Mouse (Mus musculus) MEL (cell line): ENCODE data around the gene Eftud2. TPM values are rescaled to one million over a fixed set of nuclear protein-coding genes. Genes with fewer than 3 reads are reported as not detected.

Source experiments
- DNase-seq: peaks from one replicate; pipeline ENCODE4 v3.0.0; 2011; ENCODE audit warnings: low read depth, low spot score
- H3K27ac ChIP-seq: 2 replicates; pipeline ENCODE4 v1.5.1; 2012; ENCODE audit warnings: low read depth, mild to moderate bottlenecking, control low read depth, low read length, moderate library complexity; ENCODE audit not compliant: control insufficient read depth
- H3K27me3 ChIP-seq, 2 experiments: fragments of 150-350 bp in 1 of 2; sonication (generic) in 1 of 2; 2 replicates each; pipeline ENCODE4 v1.6.1; 2012; ENCODE audit warnings: low read length in 2 of 2, mild to moderate bottlenecking in 2 of 2, improper control_type of control experiment in 1 of 2, moderate library complexity in 1 of 2; ENCODE audit not compliant: insufficient read depth in 2 of 2, control insufficient read depth in 1 of 2
- H3K36me3 ChIP-seq, 2 experiments: 2 replicates each; pipeline ENCODE4 v1.6.1; 2012 to 2014; ENCODE audit warnings: low read length in 2 of 2, improper control_type of control experiment in 1 of 2, inconsistent platforms in 1 of 2, mild to moderate bottlenecking in 1 of 2; ENCODE audit not compliant: insufficient read depth in 2 of 2, control insufficient read depth in 1 of 2
- H3K4me1 ChIP-seq, 2 experiments: fragments of 150-350 bp in 1 of 2; sonication (generic) in 1 of 2; 2 replicates each; pipeline ENCODE4 v1.6.1; 2012; ENCODE audit warnings: low read length in 2 of 2, improper control_type of control experiment in 1 of 2, mild to moderate bottlenecking in 1 of 2; ENCODE audit not compliant: insufficient read depth in 2 of 2, control insufficient read depth in 1 of 2
- H3K4me3 ChIP-seq, 2 experiments: fragments of 150-350 bp in 1 of 2; sonication (generic) in 1 of 2; 2 replicates each; pipeline ENCODE4 v1.5.1; 2012; ENCODE audit warnings: low read depth in 2 of 2, low read length in 2 of 2, mild to moderate bottlenecking in 2 of 2, moderate library complexity in 2 of 2, control low read depth in 1 of 2, improper control_type of control experiment in 1 of 2; ENCODE audit not compliant: control insufficient read depth in 1 of 2, insufficient read depth in 1 of 2
- H3K79me2 ChIP-seq: 2 replicates; pipeline ENCODE4 v1.6.1; 2012; ENCODE audit warnings: mild to moderate bottlenecking, low read length, moderate library complexity; ENCODE audit not compliant: control insufficient read depth, poor library complexity, insufficient read depth
- H3K9ac ChIP-seq: 2 replicates; pipeline ENCODE4 v1.6.1; 2012; ENCODE audit warnings: low read depth, mild to moderate bottlenecking, control low read depth, low read length, moderate library complexity; ENCODE audit not compliant: control insufficient read depth, poor library complexity, severe bottlenecking
- H3K9me3 ChIP-seq: fragments of 150-350 bp; sonication (generic); replicated peaks from 2 replicates; pipeline ENCODE4 v1.6.1; 2012; ENCODE audit warnings: mild to moderate bottlenecking, low read length, improper control_type of control experiment, moderate library complexity; ENCODE audit not compliant: insufficient read depth
- CHD1 ChIP-seq: IDR thresholded peaks from 2 replicates; pipeline ENCODE4 v1.6.1; 2012; ENCODE audit warnings: low read depth, mild to moderate bottlenecking, inconsistent platforms, low read length, improper control_type of control experiment
- CHD2 ChIP-seq: IDR thresholded peaks from 2 replicates; pipeline ENCODE4 v1.6.1; 2011; ENCODE audit warnings: low read length, improper control_type of control experiment
- CTCF ChIP-seq, 3 experiments: IDR thresholded peaks in 2 of 3; conservative IDR thresholded peaks in 1 of 3; 2 replicates each; pipeline ENCODE4 v1.5.1; 2011 to 2012; ENCODE audit warnings: low read length in 3 of 3, low read depth in 2 of 3, mild to moderate bottlenecking in 2 of 3, improper control_type of control experiment in 1 of 3, inconsistent platforms in 1 of 3, mixed read lengths in 1 of 3, moderate library complexity in 1 of 3; ENCODE audit not compliant: control insufficient read depth in 1 of 3, insufficient read depth in 1 of 3, poor library complexity in 1 of 3, severe bottlenecking in 1 of 3
- EP300 ChIP-seq, 2 experiments: IDR thresholded peaks; 2 replicates each; pipeline ENCODE4 v1.6.1; 2011; ENCODE audit warnings: improper control_type of control experiment in 2 of 2, low read length in 2 of 2, low read depth in 1 of 2, mild to moderate bottlenecking in 1 of 2
- GABPA ChIP-seq: IDR thresholded peaks from 2 replicates; pipeline ENCODE4 v1.6.1; 2012; ENCODE audit warnings: low read depth, mild to moderate bottlenecking, inconsistent platforms, low read length, improper control_type of control experiment, moderate library complexity
- GATA1 ChIP-seq: IDR thresholded peaks from 2 replicates; pipeline ENCODE4 v1.6.1; 2011; ENCODE audit warnings: low read depth, low read length, improper control_type of control experiment
- HCFC1 ChIP-seq: IDR thresholded peaks from 2 replicates; pipeline ENCODE4 v1.6.1; 2012; ENCODE audit warnings: low read depth, mild to moderate bottlenecking, inconsistent platforms, low read length, improper control_type of control experiment, moderate library complexity
- KAT2A ChIP-seq: conservative IDR thresholded peaks from 2 replicates; pipeline ENCODE4 v1.6.1; 2012; ENCODE audit warnings: low read depth, low read length, improper control_type of control experiment, inconsistent platforms
- MAFK ChIP-seq: IDR thresholded peaks from 2 replicates; pipeline ENCODE4 v1.6.1; 2011; ENCODE audit warnings: low read depth, mild to moderate bottlenecking, low read length, improper control_type of control experiment, borderline replicate concordance
- MAX ChIP-seq: IDR thresholded peaks from 2 replicates; pipeline ENCODE4 v1.6.1; 2011; ENCODE audit warnings: low read length, improper control_type of control experiment
- MAZ ChIP-seq: IDR thresholded peaks from 2 replicates; pipeline ENCODE4 v1.6.1; 2012; ENCODE audit warnings: low read depth, mild to moderate bottlenecking, inconsistent platforms, low read length, improper control_type of control experiment
- MEF2A ChIP-seq: IDR thresholded peaks from 2 replicates; pipeline ENCODE4 v1.6.1; 2014; ENCODE audit warnings: low read depth, mild to moderate bottlenecking, inconsistent platforms, low read length, improper control_type of control experiment; ENCODE audit not compliant: poor library complexity, insufficient replicate concordance, severe bottlenecking; ENCODE audit errors: extremely low read depth
- MXI1 ChIP-seq: IDR thresholded peaks from 2 replicates; pipeline ENCODE4 v1.6.1; 2011; ENCODE audit warnings: mild to moderate bottlenecking, low read depth, low read length, improper control_type of control experiment
- MYC ChIP-seq: IDR thresholded peaks from 2 replicates; pipeline ENCODE4 v1.6.1; 2011; ENCODE audit warnings: low read depth, mild to moderate bottlenecking, low read length, improper control_type of control experiment, moderate library complexity
- NELFE ChIP-seq: IDR thresholded peaks from 2 replicates; pipeline ENCODE4 v1.6.1; 2011; ENCODE audit warnings: low read depth, low read length, improper control_type of control experiment
- NRF1 ChIP-seq: IDR thresholded peaks from 2 replicates; pipeline ENCODE4 v1.6.1; 2014; ENCODE audit warnings: low read depth, mild to moderate bottlenecking, inconsistent platforms, low read length, improper control_type of control experiment, moderate library complexity; ENCODE audit not compliant: poor library complexity, insufficient read depth, severe bottlenecking
- POLR2A ChIP-seq, 2 experiments: IDR thresholded peaks; 2 replicates each; pipeline ENCODE4 v1.6.1; 2011 to 2012; ENCODE audit warnings: low read length in 2 of 2, mild to moderate bottlenecking in 2 of 2, control low read depth in 1 of 2, improper control_type of control experiment in 1 of 2, low read depth in 1 of 2, moderate library complexity in 1 of 2; ENCODE audit not compliant: control insufficient read depth in 1 of 2, insufficient read depth in 1 of 2, poor library complexity in 1 of 2
- POLR2AphosphoS5 ChIP-seq: IDR thresholded peaks from 2 replicates; pipeline ENCODE4 v1.6.1; 2012; ENCODE audit warnings: low read depth, borderline replicate concordance, mild to moderate bottlenecking, inconsistent platforms, low read length, moderate library complexity, mixed read lengths
- RAD21 ChIP-seq: IDR thresholded peaks from 2 replicates; pipeline ENCODE4 v1.6.1; 2011; ENCODE audit warnings: mild to moderate bottlenecking, low read depth, low read length, improper control_type of control experiment
- RCOR1 ChIP-seq: IDR thresholded peaks from 2 replicates; pipeline ENCODE4 v1.6.1; 2012; ENCODE audit warnings: low read depth, mild to moderate bottlenecking, inconsistent platforms, low read length, improper control_type of control experiment
- SIN3A ChIP-seq: IDR thresholded peaks from 2 replicates; pipeline ENCODE4 v1.6.1; 2012; ENCODE audit warnings: low read length, improper control_type of control experiment, inconsistent platforms
- SMC3 ChIP-seq: IDR thresholded peaks from 2 replicates; pipeline ENCODE4 v1.6.1; 2011; ENCODE audit warnings: low read depth, low read length, improper control_type of control experiment
- TAL1 ChIP-seq: IDR thresholded peaks from 2 replicates; pipeline ENCODE4 v1.6.1; 2012; ENCODE audit warnings: mild to moderate bottlenecking, inconsistent platforms, low read length, moderate library complexity, mixed read lengths
- TCF12 ChIP-seq: IDR thresholded peaks from 2 replicates; pipeline ENCODE4 v1.6.1; 2014; ENCODE audit warnings: low read depth, mild to moderate bottlenecking, inconsistent platforms, low read length, improper control_type of control experiment, moderate library complexity
- USF1 ChIP-seq: IDR thresholded peaks from 2 replicates; pipeline ENCODE4 v1.6.1; 2014; ENCODE audit warnings: low read depth, mild to moderate bottlenecking, inconsistent platforms, low read length, improper control_type of control experiment, moderate library complexity
- USF2 ChIP-seq, 2 experiments: IDR thresholded peaks; 2 replicates each; pipeline ENCODE4 v1.6.1; 2011 to 2012; ENCODE audit warnings: improper control_type of control experiment in 2 of 2, low read length in 2 of 2, borderline replicate concordance in 1 of 2, inconsistent platforms in 1 of 2, low read depth in 1 of 2, mild to moderate bottlenecking in 1 of 2; ENCODE audit not compliant: insufficient read depth in 1 of 2
- ZC3H11A ChIP-seq: IDR thresholded peaks from 2 replicates; pipeline ENCODE4 v1.6.1; 2012; ENCODE audit warnings: low read depth, mild to moderate bottlenecking, inconsistent platforms, low read length, improper control_type of control experiment
- ZKSCAN1 ChIP-seq: IDR thresholded peaks from 2 replicates; pipeline ENCODE4 v1.6.1; 2012; ENCODE audit warnings: low read depth, mild to moderate bottlenecking, inconsistent platforms, low read length, improper control_type of control experiment, moderate library complexity
- ZMIZ1 ChIP-seq: IDR thresholded peaks from 2 replicates; pipeline ENCODE4 v1.6.1; 2012; ENCODE audit warnings: low read depth, mild to moderate bottlenecking, inconsistent platforms, low read length, improper control_type of control experiment, moderate library complexity
- ZNF384 ChIP-seq: IDR thresholded peaks from 2 replicates; pipeline ENCODE4 v1.6.1; 2012; ENCODE audit warnings: low read depth, mild to moderate bottlenecking, inconsistent platforms, low read length, improper control_type of control experiment
- polyA plus RNA-seq, 2 experiments: library from polyadenylated mRNA; stranded (reverse) in 1 of 2; unstranded in 1 of 2; fragments of >175 nt in 1 of 2; fragments of >200 nt in 1 of 2; gene quantifications; 2 replicates each; pipeline versions ENCODE4 v1.2.1 to v1.2.4; 2012; ENCODE audit warnings: low replicate concordance in 2 of 2, low read depth in 1 of 2; ENCODE audit not compliant: insufficient read length in 2 of 2, insufficient read depth in 1 of 2, missing spikeins in 1 of 2
- total RNA-seq: library from RNA; depleted of rRNA; stranded (reverse); fragments of 300-350 nt; gene quantifications from 2 replicates; pipeline ENCODE4 v1.2.3, GENCODE M21; 2012

Eftud2 gene
- total and polyA plus RNA-seq, 3 experiments = 261 to 1,215 (median 424) TPM

- no peak overlapping the region for H3K9ac ChIP-seq
- H3K79me2 ChIP-seq = peaks cover 19% of the 10 kb centered on the region
- H3K4me3 ChIP-seq = no peak overlapping the region
- H3K36me3 ChIP-seq = peaks cover 8 to 21% of the 10 kb centered on the region in 2 experiments
- H3K27ac ChIP-seq = no peak overlapping the region
- peaks cover 0 to 6% of the 10 kb centered on the region in 2 experiments; a peak in 1 of 4 replicates for H3K4me1 ChIP-seq
- DNase-seq = no peak
- TF ChIP-seq ZNF384 (no peak), HCFC1 (no peak), RAD21 (no peak), NELFE (no peak), USF2 (IDR thresholded peaks at IDR 0.05; ENCODE audit: borderline replicate concordance in 1 of 2, insufficient read depth in 1 of 2, low read depth in 1 of 2, low read length in 2 of 2) (no peak), CHD2 (no peak), MAFK (no peak), NRF1 (no peak), KAT2A (no peak), RCOR1 (no peak), MEF2A (no peak), SMC3 (no peak), GABPA (no peak), TCF12 (no peak)
- TF ChIP-seq, all 39 proteins: peak for 0
- Histone ChIP-seq H3K27me3 (no peaks in the 10 kb centered on the region), H3K9me3 (no peaks in the 10 kb centered on the region)
Observed at GRCm38 (mm10) chr11:102874801-102875334, 5.9 kb downstream of the Eftud2 start.

GRCm38 (mm10) chr11:102864272-102864671 lies 16.5 kb downstream of the Eftud2 start:
- Histone ChIP-seq H3K36me3 (peaks cover 0 to 41% of the 10 kb centered on the region in 2 experiments; a peak in 2 of 4 replicates), H3K9me3 (no peaks in the 10 kb centered on the region), H3K4me1 (no peaks in the 10 kb centered on the region), H3K79me2 (0 out of 2 replicates have a peak, but pooled peaks cover 1% of the 10 kb centered on the region), H3K4me3 (no peak overlapping the region), H3K9ac (no peak overlapping the region), H3K27me3 (no peaks in the 10 kb centered on the region), H3K27ac (no peak overlapping the region)
- peak; percentile 80 for DNase-seq
- TF ChIP-seq CHD1 (no peak), ZNF384 (no peak), ZKSCAN1 (no peak), NELFE (no peak), SIN3A (no peak), TCF12 (no peak), SMC3 (peak; percentile 52), ZC3H11A (peak; percentile 1; the same call in 1 of the 2 replicates), HCFC1 (no peak), MXI1 (no peak), GATA1 (no peak), EP300 (IDR thresholded peaks at IDR 0.05; ENCODE audit: low read depth in 1 of 2, low read length in 2 of 2) (no peak), MAZ (no peak), POLR2A (IDR thresholded peaks at IDR 0.05; ENCODE audit: control insufficient read depth in 1 of 2, insufficient read depth in 1 of 2, low read depth in 1 of 2, low read length in 2 of 2, poor library complexity in 1 of 2) (no peak; a peak in 1 of 4 replicates), GABPA (no peak), MAFK (no peak), TAL1 (no peak), USF1 (no peak), POLR2AphosphoS5 (no peak), RAD21 (peak; percentile 28), CTCF (IDR thresholded peaks at IDR 0.05 in 2 of 3, conservative IDR thresholded peaks at IDR 0.05 in 1 of 3; ENCODE audit: control insufficient read depth in 1 of 3, insufficient read depth in 1 of 3, low read depth in 2 of 3, low read length in 3 of 3, poor library complexity in 1 of 3, severe bottlenecking in 1 of 3) (peak; percentile 51 to 71 (median 57)), MAX (no peak), MYC (no peak), ZMIZ1 (no peak)
